Mouse (Mus musculus) erythroid progenitor cell, adult 5-6 weeks (primary cell): ENCODE measurements around the gene Osbpl7. TPM values are rescaled to one million over a fixed set of nuclear protein-coding genes. Genes with fewer than 3 reads are reported as not detected.

ENCODE experiments used
- total RNA-seq, 2 experiments: library from RNA; stranded (forward) in 1 of 2; stranded (reverse) in 1 of 2; fragments of 150-400 nt in 1 of 2; fragments of 186-747, 209-891 nt in 1 of 2; gene quantifications; 2 replicates each; pipeline versions ENCODE4 v1.2.3 to v1.2.4; 2015 to 2017; ENCODE audit warnings: low replicate concordance in 2 of 2

Gene Osbpl7
- total RNA-seq, 2 experiments from 2014 or later, result 1.3 to 22.7 TPM

Other genes with a start within 250 kb of the Osbpl7 start
- 34.4 and 34.6 TPM in 2 replicates for gene Nfe2l1, start 220.7 kb upstream of the Osbpl7 start, total RNA-seq (2015; ENCODE audit: low replicate concordance)
- gene Nfe2l1, start 220.7 kb upstream of the Osbpl7 start, total RNA-seq (2017; ENCODE audit: low replicate concordance), result 34.8 and 37.4 TPM in 2 replicates
- not detected in 2 replicates for gene Copz2, start 200.8 kb upstream of the Osbpl7 start, total RNA-seq (2015; ENCODE audit: low replicate concordance)
- not detected in 2 replicates for gene Copz2, start 200.8 kb upstream of the Osbpl7 start, total RNA-seq (2017; ENCODE audit: low replicate concordance)
- 7.9 and 9.6 TPM in 2 replicates for gene Cdk5rap3, start 134.1 kb upstream of the Osbpl7 start, total RNA-seq (2015; ENCODE audit: low replicate concordance)
- 21.6 and 25.2 TPM in 2 replicates for gene Cdk5rap3, start 134.1 kb upstream of the Osbpl7 start, total RNA-seq (2017; ENCODE audit: low replicate concordance)
- gene Prr15l, start 122.5 kb upstream of the Osbpl7 start, total RNA-seq (2015; ENCODE audit: low replicate concordance), result not detected in 2 replicates
- gene Prr15l, start 122.5 kb upstream of the Osbpl7 start, total RNA-seq (2017; ENCODE audit: low replicate concordance), result 0.26 TPM in 1 of 2 replicates, not detected in the other
- 57.0 and 70.6 TPM in 2 replicates for gene Pnpo, start 106.6 kb upstream of the Osbpl7 start, total RNA-seq (2015; ENCODE audit: low replicate concordance)
- 74.7 and 92.1 TPM in 2 replicates for gene Pnpo, start 106.6 kb upstream of the Osbpl7 start, total RNA-seq (2017; ENCODE audit: low replicate concordance)
- gene Sp2, start 67.7 kb upstream of the Osbpl7 start, total RNA-seq (2015; ENCODE audit: low replicate concordance), result 52.4 and 62.0 TPM in 2 replicates
- 13.1 and 27.8 TPM in 2 replicates for gene Sp2, start 67.7 kb upstream of the Osbpl7 start, total RNA-seq (2017; ENCODE audit: low replicate concordance)
- not detected in 2 replicates for gene Sp6, start 37.2 kb upstream of the Osbpl7 start, total RNA-seq (2015; ENCODE audit: low replicate concordance)
- gene Sp6, start 37.2 kb upstream of the Osbpl7 start, total RNA-seq (2017; ENCODE audit: low replicate concordance), result not detected in 2 replicates
- not detected in 2 replicates for gene Scrn2, start 20.7 kb upstream of the Osbpl7 start, total RNA-seq (2015; ENCODE audit: low replicate concordance)
- not detected in 2 replicates for gene Scrn2, start 20.7 kb upstream of the Osbpl7 start, total RNA-seq (2017; ENCODE audit: low replicate concordance)
- gene Lrrc46, start 9.2 kb upstream of the Osbpl7 start, total RNA-seq (2015; ENCODE audit: low replicate concordance), result not detected in 2 replicates
- not detected in 2 replicates for gene Lrrc46, start 9.2 kb upstream of the Osbpl7 start, total RNA-seq (2017; ENCODE audit: low replicate concordance)
- 5.0 and 15.5 TPM in 2 replicates for gene Mrpl10, start 9.1 kb upstream of the Osbpl7 start, total RNA-seq (2015; ENCODE audit: low replicate concordance)
- 4.6 and 5.3 TPM in 2 replicates for gene Mrpl10, start 9.1 kb upstream of the Osbpl7 start, total RNA-seq (2017; ENCODE audit: low replicate concordance)
- gene Tbx21, start 64.7 kb downstream of the Osbpl7 start, total RNA-seq (2015; ENCODE audit: low replicate concordance), result not detected in 2 replicates
- not detected in 2 replicates for gene Tbx21, start 64.7 kb downstream of the Osbpl7 start, total RNA-seq (2017; ENCODE audit: low replicate concordance)
- 1.4 and 15.9 TPM in 2 replicates for gene Tbkbp1, start 100.9 kb downstream of the Osbpl7 start, total RNA-seq (2015; ENCODE audit: low replicate concordance)
- 1.3 TPM in 1 of 2 replicates, not detected in the other for gene Tbkbp1, start 100.9 kb downstream of the Osbpl7 start, total RNA-seq (2017; ENCODE audit: low replicate concordance)
- 116 and 118 TPM in 2 replicates for gene Kpnb1, start 137.3 kb downstream of the Osbpl7 start, total RNA-seq (2015; ENCODE audit: low replicate concordance)
- gene Kpnb1, start 137.3 kb downstream of the Osbpl7 start, total RNA-seq (2017; ENCODE audit: low replicate concordance), result 267 and 391 TPM in 2 replicates
- 20.9 and 25.6 TPM in 2 replicates for gene Npepps, start 230.0 kb downstream of the Osbpl7 start, total RNA-seq (2015; ENCODE audit: low replicate concordance)
- 9.4 and 32.2 TPM in 2 replicates for gene Npepps, start 230.0 kb downstream of the Osbpl7 start, total RNA-seq (2017; ENCODE audit: low replicate concordance)